Mouse (Mus musculus) heart, embryonic 10.5 days (tissue): ENCODE data around the gene Trmt2a. TPM values are rescaled to one million over a fixed set of nuclear protein-coding genes. Genes with fewer than 3 reads are reported as not detected.
"Not testable (repeated sequence)": the region's sequence is repeated elsewhere in the genome, so short reads cannot be mapped to it uniquely, and the experiment has no call there.

Source experiments
- DNase-seq: peaks from one replicate; pipeline ENCODE4 v3.0.0-alpha.2; 2017; ENCODE audit warnings: low spot score
- H3K27ac ChIP-seq: fragments of 300-500 bp; sonication (generic); 2 replicates; pipeline ENCODE4 v1.5.1; 2016; ENCODE audit warnings: mild to moderate bottlenecking
- H3K27me3 ChIP-seq: fragments of 300-500 bp; sonication (generic); 2 replicates; pipeline ENCODE4 v1.6.1; 2016; ENCODE audit warnings: mild to moderate bottlenecking; ENCODE audit not compliant: poor library complexity, insufficient read depth, severe bottlenecking
- H3K36me3 ChIP-seq: fragments of 300-500 bp; sonication (generic); 2 replicates; pipeline ENCODE4 v1.6.1; 2016; ENCODE audit warnings: mild to moderate bottlenecking, moderate library complexity
- H3K4me1 ChIP-seq: fragments of 300-500 bp; sonication (generic); 2 replicates; pipeline ENCODE4 v1.6.1; 2016; ENCODE audit warnings: mild to moderate bottlenecking
- H3K4me3 ChIP-seq: fragments of 300-500 bp; sonication (generic); 2 replicates; pipeline ENCODE4 v1.5.1; 2016; ENCODE audit warnings: mild to moderate bottlenecking, moderate library complexity
- H3K9me3 ChIP-seq: fragments of 300-500 bp; sonication (generic); 2 replicates; pipeline ENCODE4 v1.6.1; 2016; ENCODE audit warnings: mild to moderate bottlenecking, moderate library complexity
- WGBS: fragments of 180-500 bp; shearing (Covaris S2); methylation state at CpG from one replicate; pipeline ENCODE4 v1.1.7; 2016; 5-methylcytosine and 5-hydroxymethylcytosine counted together
- microRNA counts: library from miRNA; unstranded; fragments of <30 nt; microRNA quantifications from one replicate; lab custom pipeline; 2017
- microRNA-seq: library from miRNA; unstranded; fragments of <30 nt; microRNA quantifications from one replicate; pipeline ENCODE4, GENCODE M21; 2017
- polyA plus RNA-seq: library from polyadenylated mRNA; unstranded; fragments of >200 nt; fragmentation: Nextera tagmentation; extraction: Ambion mirVana; gene quantifications from 2 replicates; pipeline ENCODE4 v1.2.1, GENCODE M21; 2016

Gene Trmt2a
- polyA plus RNA-seq, 1 experiment from 2014 or later = 111 TPM

DNA sequence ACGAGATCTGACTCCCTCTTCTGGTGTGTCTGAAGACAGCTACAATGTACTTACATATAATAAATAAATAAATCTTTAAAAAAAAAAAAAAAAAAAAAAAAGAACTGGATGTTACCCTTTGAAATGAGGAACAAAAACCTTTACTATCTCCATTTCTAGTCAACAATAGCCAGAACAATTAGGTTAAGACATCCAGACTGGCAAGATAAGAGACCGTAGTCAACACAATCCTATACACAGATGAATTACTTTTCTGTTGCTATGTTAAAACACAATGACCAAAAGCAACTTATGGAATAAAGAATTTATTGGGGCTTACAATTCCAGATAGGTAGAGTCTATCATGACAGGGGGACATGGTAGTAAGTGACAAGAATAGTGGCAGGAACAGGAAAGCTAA, 16.5 kb downstream of the Trmt2a start:
- Histone ChIP-seq H3K36me3 (peaks cover 94% of the 10 kb centered on the region), H3K4me1 (no peaks in the 10 kb centered on the region), H3K4me3 (no peak overlapping the region), H3K27me3 (no peaks in the 10 kb centered on the region), H3K9me3 (no peaks in the 10 kb centered on the region), H3K27ac (no peak overlapping the region)
- DNase-seq = no peak
- WGBS = 79% methylated on average over 2 of the region's 2 CpGs

- H3K4me1 ChIP-seq = no peaks in the 10 kb centered on the region
- no peak overlapping the region for H3K27ac ChIP-seq
- no peak for DNase-seq
- H3K4me3 ChIP-seq = no peak overlapping the region
- 92% methylated on average over 5 of the region's 5 CpGs for WGBS
- H3K27me3 ChIP-seq = no peaks in the 10 kb centered on the region
- H3K9me3 ChIP-seq = no peaks in the 10 kb centered on the region
- H3K36me3 ChIP-seq = peaks cover 97% of the 10 kb centered on the region
Observed at GRCm38 (mm10) chr16:18268182-18268581, 19.7 kb downstream of the Trmt2a start.

- DNase-seq = no peak
- Histone ChIP-seq H3K9me3 (no peaks in the 10 kb centered on the region), H3K27ac (no peak overlapping the region), H3K4me1 (no peaks in the 10 kb centered on the region), H3K36me3 (peaks cover 96% of the 10 kb centered on the region), H3K4me3 (no peak overlapping the region), H3K27me3 (no peaks in the 10 kb centered on the region)
- WGBS = 86% methylated on average over 2 of the region's 2 CpGs
Observed at GRCm38 (mm10) chr16:18275166-18275565, 26.7 kb downstream of the Trmt2a start.

DNA sequence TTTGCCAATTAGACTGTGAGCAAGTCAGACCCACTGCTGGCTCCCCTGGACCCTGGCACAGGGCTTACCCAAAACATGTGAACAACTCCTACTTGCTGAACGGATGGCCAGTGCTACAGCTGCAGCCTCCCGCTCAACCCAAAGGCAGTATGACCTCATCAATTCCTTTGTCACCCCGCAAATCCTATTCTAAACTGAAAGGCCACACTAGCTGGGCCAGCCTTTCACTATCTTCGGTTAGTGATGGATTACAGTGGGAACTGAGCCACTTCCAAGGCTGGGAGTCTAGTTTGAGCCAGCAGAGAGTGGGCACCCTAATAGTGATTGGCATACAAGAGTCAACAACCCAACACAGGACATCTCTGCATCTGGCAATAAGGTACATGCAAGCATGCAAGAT, 39.7 kb downstream of the Trmt2a start:
- 4% methylated on average over 4 of the region's 4 CpGs for WGBS
- DNase-seq = no peak
- peaks cover 37% of the 10 kb centered on the region for H3K36me3 ChIP-seq

GRCm38 (mm10) chr16:18288581-18289061, 40.1 kb downstream of the Trmt2a start:
- Histone ChIP-seq H3K27ac (peak overlapping the region; percentile 99), H3K36me3 (peaks cover 32% of the 10 kb centered on the region), H3K27me3 (no peaks in the 10 kb centered on the region), H3K4me1 (peaks cover 30% of the 10 kb centered on the region), H3K9me3 (no peaks in the 10 kb centered on the region), H3K4me3 (peak overlapping the region; percentile 97)
- no peak for DNase-seq
- WGBS = 2% methylated on average over 30 of the region's 31 CpGs

More for the DNA sequence above, 39.7 kb downstream of the Trmt2a start:
- Histone ChIP-seq H3K27me3 (no peaks in the 10 kb centered on the region), H3K27ac (peak overlapping the region; percentile 99), H3K4me3 (peak overlapping the region; percentile 97), H3K9me3 (no peaks in the 10 kb centered on the region), H3K4me1 (peaks cover 30% of the 10 kb centered on the region)

DNA sequence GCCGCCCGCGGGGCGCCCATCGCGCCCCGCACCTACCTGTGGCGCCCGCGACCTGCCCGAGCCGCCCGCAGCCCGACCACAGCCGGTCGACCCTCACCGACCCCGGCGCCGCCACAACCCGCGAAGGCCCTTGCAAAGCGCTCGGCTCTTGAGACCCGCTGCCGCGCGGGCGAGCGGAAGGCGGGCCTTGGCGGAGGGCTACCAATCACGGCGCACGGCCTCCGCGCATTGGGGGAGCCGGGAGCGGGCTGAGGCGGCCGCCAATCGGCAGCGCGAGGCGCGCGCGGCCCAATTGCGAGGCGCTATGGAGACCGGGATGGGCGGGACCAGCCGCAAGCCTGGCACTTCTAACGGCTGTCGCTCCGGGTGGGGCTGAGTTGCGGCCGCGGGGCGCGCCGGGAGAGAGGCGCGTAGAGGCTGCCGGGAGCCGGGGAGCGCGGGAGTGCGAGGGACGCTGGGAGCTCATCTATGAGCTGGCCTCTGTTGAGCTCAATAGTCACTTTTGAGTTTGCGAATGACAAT, 40.6 kb downstream of the Trmt2a start, which contains the start of gene Dgcr8:
Gene Dgcr8, minus strand, starts transcription at position 180 of the 522 bp plus-strand sequence.
- Histone ChIP-seq H3K4me1 (peaks cover 30% of the 10 kb centered on the region), H3K27ac (peak within 1 kb of the TSS; percentile 99), H3K36me3 (peaks cover 27% of the 10 kb centered on the region), H3K9me3 (no peaks in the 10 kb centered on the region), H3K4me3 (peak within 1 kb of the TSS; percentile 97), H3K27me3 (no peaks in the 10 kb centered on the region)
- peak; percentile 99 for DNase-seq
- 1% methylated on average over 69 of the region's 71 CpGs for WGBS

GRCm38 (mm10) chr16:18289614-18290013, 41.1 kb downstream of the Trmt2a start:
- not testable (repeated sequence) for H3K27me3 ChIP-seq, H3K9me3 ChIP-seq, DNase-seq
- 4% methylated on average over 10 of the region's 10 CpGs for WGBS
- Histone ChIP-seq H3K4me3 (peak overlapping the region; percentile 97), H3K36me3 (peaks cover 22% of the 10 kb centered on the region), H3K27ac (peak overlapping the region; percentile 99), H3K4me1 (peaks cover 30% of the 10 kb centered on the region)

MicroRNAs within 50 kb of the gene (microRNA counts, 519-probe panel; counts per million panel counts)
- microRNA mmu-miR-1306 (lab: Ali Mortazavi, UCI) = not detected

Small RNA genes lying within 50 kb of the gene (microRNA-seq; reads per million reads assigned to microRNA genes)
- gene Gm24572 = 5.6 reads per million, percentile 17 among the genes with 10 or more reads in this experiment
- gene Mir1306 = 386 reads per million, percentile 68 among the genes with 10 or more reads in this experiment

Other genes starting within 250 kb of the Trmt2a start
- 73.8 and 97.3 TPM in 2 replicates for gene Dgcr6, start 195.8 kb upstream of the Trmt2a start, polyA plus RNA-seq
- 14.2 and 16.0 TPM in 2 replicates for gene Prodh, start 158.5 kb upstream of the Trmt2a start, polyA plus RNA-seq
- gene Rtn4r, start 121.0 kb upstream of the Trmt2a start, polyA plus RNA-seq = 0.31 and 0.79 TPM in 2 replicates
- gene Ccdc188, start 30.8 kb upstream of the Trmt2a start, polyA plus RNA-seq = not detected in 2 replicates
- gene Zdhhc8, start 13.5 kb upstream of the Trmt2a start, polyA plus RNA-seq = 21.2 and 27.5 TPM in 2 replicates
- gene Ranbp1, start 53 bp downstream of the Trmt2a start, polyA plus RNA-seq = 601 and 873 TPM in 2 replicates
- gene Gm49776, start 9.6 kb downstream of the Trmt2a start, polyA plus RNA-seq = 1.4 and 4.0 TPM in 2 replicates
- 25.4 and 30.0 TPM in 2 replicates for gene Dgcr8, start 40.6 kb downstream of the Trmt2a start, polyA plus RNA-seq
- 51.3 and 62.1 TPM in 2 replicates for gene Tango2, start 99.4 kb downstream of the Trmt2a start, polyA plus RNA-seq
- gene Arvcf, start 99.5 kb downstream of the Trmt2a start, polyA plus RNA-seq = 25.8 and 29.7 TPM in 2 replicates
- gene Txnrd2, start 177.7 kb downstream of the Trmt2a start, polyA plus RNA-seq = 40.1 and 47.7 TPM in 2 replicates
- 83.5 and 102 TPM in 2 replicates for gene Comt, start 178.2 kb downstream of the Trmt2a start, polyA plus RNA-seq